Mouse (Mus musculus) urinary bladder, postnatal 25 days (tissue): ENCODE data around the gene Wapl.

ENCODE experiments used
- DNase-seq: peaks from one replicate; pipeline ENCODE4 v3.0.0; 2022; ENCODE audit warnings: low spot score

The Wapl gene

DNA sequence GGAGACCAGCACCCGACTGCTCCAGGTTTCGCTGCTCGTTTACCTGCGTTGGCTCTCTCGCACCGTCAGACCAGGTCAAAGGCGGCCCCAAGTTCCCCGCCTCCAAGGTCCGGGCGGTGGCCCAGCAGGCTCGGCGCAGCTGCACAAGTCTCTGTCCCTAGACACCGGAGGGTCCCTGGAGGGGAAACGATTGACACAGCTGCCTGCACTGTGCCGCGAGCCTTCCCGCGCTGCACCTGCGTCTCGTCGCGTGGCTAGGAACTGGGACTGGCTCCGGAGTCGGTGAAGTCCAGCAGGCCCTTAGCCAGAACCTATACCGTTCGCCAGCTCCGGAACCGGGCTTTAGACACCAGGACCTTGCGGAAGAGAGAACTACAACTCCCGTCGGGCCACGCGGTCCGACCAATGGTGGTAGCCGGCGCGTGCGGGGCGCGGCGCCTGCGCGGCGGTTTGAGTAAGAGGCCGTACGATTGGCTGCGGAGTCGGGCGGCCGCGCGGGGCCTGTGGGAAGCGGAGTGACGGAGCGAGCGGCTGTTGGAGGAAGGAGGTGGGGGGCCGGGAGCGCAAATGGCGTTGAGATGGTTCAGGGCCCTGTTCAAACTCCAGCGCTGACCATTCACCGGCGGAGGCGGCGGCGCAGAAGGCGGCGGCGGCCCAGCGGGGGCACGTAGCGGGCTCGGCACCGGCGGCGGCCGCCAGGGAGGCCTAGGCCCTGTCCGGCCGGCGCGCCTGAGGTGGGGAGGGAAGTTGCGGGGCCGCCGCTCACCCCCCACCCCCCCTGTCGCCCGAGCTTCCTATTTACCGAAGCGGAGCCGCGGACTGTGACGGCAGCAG is at the start of gene Wapl:
TSS of gene Wapl (plus strand) at position 534 of the 834 bp plus-strand sequence.
- DNase-seq: peak; percentile 95

DNA sequence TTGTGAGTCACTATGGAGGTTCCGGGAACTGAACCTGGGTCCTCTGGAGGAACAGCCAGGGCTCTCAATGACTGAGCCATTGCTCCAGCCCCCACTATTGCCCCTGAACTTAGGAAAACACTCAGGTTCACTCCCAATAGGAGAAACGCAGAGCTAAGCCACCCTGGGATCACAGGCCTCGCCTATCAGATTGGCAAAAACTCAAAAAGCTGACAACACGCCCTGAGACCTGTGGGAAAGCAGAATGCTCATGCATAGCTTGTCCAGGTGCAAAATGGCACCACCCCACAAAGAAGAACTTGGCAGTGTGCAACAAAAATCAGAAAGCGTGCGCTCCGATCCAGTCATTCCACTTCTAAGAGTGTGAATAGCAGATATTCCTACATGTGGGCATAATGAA is 46.9 kb upstream of the Wapl start:
- no peak for DNase-seq

DNA sequence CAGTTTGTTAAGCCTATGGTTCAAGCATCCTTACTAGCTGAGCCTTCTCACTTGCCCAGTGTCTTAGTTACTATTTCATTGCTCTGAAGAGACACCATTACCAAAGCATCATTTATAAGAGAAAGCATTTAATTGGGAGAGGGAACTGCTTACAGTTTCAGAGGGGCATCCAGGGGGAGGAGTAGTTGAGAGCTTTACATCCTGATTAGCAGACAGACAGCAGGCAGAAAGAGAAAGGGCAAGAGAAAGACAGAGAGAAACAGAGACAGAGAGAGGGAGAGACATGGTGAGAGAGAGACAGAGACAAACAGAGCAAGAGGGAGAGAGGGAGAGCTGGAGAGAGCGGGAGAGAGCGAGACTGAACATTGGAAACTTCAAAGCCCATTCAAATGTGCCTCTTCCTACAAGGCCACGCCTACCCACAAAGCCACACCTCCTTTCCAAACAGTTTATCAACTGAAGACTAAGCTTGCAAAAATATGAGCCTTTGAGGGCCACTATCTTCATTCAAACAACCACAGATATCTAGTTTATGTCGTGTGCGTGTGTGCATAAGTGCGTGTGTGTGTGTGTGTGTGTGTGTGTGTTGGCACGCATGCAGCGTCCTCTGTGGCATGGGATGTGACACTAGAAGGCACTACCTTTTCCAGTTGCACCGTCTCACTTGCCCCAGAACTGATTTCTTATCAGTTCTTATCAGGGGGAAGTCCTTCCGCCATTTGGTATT is 40.8 kb upstream of the Wapl start:
- no peak for DNase-seq

DNA sequence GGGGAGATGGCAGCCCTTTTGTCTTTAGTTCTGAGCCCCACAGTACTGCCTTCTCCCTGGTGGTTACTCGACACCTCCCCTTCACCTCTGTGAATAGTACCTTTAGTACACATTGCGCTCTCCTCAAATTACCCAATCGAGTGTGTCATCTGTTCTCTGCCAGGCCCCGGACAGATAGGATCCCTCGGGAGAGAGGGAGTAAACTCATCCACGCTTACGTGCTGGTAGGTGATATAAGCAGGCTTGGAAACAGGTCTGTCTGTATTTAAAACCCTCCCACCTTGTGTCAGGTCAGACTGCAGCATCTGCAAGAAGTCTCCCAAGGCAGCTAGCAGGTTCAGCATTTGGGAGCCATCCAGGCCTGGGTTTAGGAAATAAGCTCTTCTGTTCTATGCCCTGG is 38.5 kb upstream of the Wapl start:
- DNase-seq: no peak

DNA sequence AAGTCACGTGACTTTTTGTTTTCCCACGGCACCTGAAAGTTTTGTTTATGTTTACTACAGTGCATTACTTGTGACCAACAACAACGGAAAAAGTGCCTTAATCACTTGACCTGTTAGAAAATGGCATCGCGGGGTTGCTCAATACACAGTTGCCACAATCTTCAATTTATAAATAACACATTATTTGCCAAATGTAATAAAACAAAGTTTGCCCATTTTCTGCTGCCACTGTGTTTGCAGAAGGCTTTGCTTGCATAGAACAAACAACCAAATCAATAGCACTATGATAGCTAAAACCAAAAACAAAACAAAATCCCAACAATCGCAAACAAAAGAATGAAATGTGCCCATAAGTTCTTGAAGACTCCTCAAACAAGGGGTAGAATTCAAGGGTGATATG is 38.0 kb upstream of the Wapl start:
- DNase-seq: no peak

DNA sequence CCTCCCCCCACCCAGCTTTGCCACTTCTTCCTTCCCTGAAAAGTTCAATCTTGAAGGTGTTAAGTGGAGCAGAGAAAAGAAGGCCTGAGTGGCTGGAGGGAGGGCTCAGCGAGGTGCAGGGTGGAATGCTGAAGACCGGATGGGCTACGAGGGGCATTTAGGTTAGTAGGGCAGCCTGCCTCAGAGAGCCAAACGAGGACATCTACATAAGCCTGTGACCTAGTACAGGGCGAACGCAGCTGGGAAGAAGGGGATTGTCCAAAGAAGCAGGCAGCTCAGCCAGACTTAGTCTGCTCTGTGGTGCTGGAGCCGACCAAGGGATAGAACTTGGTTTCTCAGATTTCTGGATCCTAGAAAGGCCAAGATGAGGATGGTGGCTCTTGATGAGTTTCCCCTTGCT is 29.6 kb upstream of the Wapl start:
- DNase-seq: no peak

DNA sequence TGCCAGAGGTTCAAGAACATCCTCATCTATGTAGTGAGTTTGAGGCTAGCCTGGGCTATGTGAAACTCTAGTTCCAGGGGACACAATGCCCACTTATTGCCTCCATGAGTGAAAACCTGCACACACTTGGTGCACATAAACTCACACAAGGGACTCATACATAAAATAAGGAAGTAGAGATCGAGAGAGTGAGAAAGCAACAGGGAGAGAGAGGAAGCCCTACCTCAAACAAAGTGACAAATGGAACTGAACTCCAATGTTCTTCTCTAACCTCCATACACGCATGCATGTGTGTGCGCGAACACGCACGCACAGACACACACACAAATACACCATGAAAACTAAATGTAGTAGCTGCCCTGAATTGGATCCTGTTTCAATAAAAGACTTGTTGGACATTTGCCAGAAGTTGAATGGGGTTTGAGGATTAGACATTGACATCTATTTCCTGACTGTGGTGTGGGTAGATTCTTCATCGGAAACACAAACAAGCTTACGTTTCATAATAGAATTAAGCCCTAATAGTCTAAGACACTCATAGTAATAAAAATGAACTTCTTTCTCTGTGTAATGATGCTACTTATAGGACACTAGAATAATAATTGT is 25.8 kb upstream of the Wapl start:
- DNase-seq: no peak

DNA sequence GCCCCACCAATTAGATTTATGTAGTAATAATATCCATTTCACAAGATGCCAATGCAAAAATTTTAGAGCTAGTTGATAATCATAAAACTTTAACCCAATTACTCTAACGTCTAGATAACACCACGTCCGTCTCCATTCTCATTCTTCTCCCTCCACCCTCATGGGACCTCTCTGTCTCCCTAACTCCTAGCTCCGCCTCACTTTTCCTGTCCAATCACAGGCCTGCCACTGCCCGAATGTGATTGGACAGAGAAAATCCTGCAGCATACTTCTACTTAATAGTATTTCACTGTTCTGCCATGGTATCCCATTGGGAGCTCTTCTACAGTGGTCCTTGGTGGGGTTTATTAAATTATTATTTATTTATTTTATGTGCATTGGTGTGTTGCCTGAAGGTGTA is 16.6 kb upstream of the Wapl start:
- no peak for DNase-seq

DNA sequence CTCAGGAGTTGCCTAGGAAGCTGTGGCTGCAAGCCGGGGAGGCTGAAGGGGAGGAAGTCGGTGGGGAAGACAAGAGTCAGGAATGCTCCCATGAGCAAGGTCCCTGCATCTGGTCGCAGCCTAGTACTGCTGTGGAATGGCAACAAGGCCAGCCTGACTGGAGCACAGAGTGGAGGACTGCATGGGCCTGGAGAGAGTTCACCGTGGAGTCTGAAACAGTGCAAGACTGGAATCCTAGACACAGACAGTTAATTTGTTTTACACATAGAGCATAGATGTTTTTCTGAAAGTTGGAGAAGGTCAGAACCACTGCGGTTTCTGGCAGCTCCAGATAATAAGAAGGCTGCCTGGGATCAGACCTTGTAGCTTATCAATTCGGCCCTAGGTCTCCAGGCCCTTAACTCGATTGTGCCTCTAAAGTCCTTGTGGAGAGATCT is 13.4 kb upstream of the Wapl start:
- no peak for DNase-seq

DNA sequence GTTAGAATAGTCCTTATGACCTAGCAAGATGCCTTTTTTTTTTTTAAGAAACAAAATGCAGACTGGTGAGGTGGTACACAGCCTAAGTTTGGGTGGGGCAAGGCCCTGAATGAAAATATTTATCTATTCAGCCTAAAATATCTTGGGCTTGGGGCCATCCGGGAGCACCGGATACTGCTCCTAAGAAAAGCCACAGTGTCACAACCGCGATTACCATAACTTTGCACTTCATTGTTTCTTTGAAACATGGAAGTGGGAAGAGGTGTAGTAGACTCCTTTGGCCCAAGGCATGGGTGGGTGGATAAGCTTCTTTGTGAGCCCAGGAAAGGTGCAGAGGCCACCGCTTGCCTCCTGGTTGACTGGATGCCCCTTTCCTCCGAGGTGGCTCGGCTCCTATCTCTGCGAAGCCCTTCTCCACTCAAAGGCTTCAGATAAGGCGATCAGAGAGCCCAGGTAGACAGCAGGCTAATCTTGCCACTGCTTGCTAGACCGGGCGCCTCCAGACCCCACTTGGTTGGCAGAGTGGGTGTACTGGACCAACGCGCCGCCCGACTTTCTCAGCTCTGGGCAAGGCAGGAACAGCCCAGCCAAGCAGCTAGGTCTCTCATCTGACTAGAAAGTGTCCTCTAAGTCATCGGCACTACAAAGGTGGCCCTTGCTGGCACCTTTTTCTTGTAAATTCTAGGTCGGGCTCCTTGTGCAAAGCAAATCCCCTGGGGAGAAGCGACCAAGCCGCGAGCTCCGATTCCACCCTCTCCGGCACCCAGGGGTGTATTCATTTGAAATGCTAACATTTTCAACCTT is 12.7 kb upstream of the Wapl start:
- DNase-seq: no peak

DNA sequence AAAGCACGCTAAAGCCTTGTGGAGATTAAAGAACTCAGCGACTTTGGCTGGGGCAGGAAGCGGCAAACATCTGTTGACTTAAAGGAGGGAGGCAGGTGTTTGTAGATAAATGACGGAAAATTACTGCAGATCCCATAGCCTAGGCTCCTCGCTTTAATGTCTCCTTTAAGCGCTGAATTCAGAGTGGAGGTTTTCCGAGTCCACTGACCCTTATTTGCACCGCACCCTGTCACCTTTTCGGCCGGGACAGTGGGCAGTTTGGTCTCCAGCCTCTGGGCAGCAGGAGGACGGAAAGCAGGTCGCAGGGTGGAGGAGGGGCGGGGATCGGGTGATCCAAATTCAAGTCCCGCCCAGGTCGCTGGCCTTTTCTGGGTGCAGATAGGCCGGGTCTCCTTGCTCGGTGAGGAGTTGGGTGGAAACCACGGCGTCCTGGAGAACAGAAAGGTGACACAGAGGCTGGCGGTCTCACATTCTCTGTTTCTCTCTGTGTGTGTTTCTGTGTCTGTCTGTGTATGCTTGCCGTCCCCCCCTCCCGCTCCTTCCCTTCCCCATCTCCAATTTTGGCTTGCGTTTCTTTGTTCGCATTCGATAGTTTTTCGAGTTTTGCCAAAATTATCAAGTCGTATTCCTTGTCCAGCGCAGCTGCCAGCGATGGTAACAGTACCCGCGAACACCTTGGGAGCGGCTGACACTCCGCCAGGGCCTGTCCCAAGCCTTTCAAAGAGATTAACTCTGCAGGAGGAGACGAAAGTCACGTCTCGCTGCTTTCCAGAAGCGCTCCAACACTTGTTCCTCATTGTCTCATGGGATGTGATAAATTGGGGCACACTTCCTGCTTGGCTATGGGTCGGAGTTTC is 11.9 kb upstream of the Wapl start:
- no peak for DNase-seq

DNA sequence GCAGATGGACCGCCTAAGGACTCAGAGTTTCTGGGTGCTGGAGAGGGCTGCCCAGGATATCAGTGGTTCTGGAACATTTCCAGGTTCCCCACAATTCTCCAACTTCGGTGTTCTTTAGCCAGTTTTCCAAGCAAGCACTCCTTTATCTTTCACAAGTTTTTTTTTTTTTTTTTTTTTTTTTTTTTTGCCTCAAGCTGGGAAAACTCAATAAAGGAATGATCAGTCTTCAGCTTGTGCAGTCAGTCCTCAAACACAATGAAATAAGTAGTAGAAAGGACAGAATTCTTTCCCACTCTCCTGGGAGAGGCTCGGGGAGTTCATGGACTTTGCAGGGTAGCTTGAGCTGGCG is 11.3 kb upstream of the Wapl start:
- DNase-seq: no peak

DNA sequence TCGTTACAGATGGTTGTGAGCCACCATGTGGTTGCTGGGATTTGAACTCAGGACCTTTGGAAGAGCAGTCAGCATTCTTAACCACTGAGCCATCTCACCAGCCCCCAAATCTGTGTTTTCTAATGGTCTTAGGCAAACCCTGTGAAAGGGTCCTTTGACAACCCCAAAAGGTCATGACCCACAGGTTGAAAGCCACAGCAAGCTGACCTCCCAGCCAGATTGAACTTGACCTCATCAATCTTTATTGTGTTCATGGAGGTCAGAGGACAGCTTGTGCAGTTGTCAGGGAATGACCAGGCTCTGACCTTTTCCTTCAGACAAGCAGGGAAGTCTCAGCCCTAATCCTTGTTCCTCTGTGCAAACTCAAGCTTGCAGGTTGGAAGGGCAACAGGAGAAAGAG is 10.3 kb upstream of the Wapl start:
- no peak for DNase-seq

DNA sequence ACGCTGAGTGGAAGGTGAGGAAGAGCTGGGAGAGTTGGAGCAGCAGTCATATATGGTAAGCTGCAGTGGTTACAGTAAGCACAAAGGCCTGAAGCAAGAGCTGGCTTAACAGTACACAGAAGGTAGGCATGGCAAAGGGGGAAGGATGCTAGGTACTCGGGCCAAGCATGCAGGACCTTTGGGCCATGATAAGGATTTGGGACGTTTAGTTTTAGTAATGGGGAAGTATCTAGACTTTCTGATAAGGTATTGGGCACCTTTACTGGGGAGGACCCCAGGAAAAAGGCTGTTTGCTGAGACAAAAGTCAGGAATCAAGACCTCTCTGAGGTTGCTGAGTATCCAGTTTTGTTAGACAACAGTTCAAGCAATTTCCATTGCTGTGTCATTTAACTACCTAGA is 4.6 kb upstream of the Wapl start:
- no peak for DNase-seq

DNA sequence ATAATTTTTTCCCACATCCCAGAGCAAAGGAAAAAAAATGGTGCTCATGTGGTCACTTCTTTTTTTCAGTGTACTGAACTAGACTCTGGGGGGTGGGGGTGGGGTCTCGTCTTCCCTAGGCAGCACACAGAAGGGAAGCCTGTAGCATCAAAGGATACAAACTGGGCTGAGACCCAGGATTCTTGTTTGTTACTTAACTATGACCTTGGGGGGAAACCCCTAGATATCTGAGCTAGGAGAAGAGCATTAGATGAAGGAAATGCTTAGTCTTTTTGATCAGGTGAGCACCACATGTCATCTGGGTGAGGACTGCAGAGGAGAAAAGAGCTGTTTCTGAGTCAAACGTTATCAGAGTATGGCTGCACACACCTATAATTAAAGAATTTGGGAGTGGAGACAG is 3.5 kb upstream of the Wapl start:
- DNase-seq: no peak

DNA sequence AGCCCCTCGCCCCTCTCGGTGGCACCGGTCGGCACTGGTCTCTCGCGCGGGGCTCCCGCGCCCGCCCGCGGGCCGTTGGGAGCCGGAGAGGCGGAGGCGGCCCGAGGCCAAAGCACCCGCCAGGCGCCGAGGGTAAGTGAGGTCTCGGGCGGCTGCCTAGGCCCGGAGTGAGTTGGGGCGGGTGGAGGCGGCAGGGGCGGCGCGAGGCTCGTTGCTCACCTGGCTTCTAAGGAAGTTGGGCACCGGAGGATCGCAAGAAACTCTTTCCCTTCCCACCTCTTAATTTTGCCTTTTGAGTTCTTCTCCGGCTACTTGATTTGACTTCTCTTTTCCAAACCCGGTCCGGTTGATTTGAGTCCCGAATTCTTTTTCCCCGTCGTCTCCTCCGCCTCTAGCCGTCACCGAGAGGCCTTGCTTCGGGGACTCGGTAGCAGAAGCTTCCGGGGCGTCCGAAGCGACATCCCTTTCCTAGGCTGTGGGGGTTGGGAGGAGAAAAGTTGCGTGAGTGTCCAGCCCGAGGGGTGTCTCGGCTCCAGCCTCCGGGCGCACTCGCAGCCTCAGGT is 582 bp downstream of the Wapl start:
- peak; percentile 46 for DNase-seq

DNA sequence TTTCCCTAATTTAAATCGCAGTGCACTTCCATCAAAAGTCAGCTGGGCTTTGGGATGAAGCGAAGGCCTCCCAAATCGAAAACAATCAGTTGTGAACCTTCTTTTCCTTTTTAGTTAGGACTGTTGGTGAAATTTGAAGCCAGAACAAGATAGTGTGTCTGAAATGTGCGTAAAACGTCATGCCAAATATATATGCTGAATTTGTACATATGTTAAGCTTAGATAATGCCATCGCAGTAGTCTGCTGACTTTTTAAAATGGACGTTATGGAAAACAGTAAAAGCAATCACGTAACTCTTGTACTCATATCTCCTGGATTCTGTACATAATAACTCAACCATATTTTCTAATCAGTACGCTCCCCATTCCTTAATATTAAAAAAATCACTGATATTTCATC is 1.2 kb downstream of the Wapl start:
- DNase-seq: no peak

DNA sequence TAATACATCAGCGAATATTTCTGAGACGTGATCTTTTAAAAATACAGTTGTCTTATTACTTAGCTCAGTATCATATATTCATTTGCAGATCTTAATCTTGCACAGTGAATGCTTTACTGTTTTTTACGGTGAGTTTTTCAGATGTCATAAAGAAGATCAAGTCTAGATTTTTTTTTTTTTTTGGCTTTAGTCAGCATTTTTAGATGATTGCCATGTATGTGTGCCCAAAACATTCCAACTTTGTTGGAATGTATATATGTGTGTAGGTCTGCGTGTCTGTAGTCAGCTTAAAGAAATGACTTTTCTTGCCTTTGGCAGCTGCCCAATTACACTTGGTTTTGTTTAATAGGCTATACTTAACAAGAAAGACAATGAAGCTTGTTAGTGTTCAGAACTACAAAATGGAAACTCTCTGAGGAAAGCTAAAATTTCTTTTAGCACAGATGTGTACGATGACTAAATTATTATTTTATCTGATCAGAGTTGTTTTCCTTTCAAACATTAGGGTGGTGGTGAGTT is 1.7 kb downstream of the Wapl start:
- DNase-seq: no peak

DNA sequence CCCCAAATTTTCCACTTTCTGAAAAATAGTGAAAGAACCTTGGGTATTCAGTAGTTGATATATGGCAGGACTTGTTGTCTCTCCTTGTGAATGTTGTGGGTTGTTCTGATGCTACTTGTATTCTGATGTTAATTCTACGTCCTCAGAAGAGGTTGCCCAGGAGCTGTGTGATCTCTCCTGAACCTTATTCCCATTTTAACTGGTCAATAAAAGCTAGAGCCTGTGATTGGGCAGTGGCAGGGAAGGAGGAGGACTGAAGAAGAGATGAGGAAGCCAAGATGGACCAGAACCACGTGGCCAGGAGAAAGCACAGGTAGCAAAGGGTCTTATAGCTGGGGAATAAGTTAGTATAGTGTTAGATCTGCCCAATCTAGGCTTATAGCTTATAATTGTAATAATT is 7.1 kb downstream of the Wapl start:
- DNase-seq: no peak

DNA sequence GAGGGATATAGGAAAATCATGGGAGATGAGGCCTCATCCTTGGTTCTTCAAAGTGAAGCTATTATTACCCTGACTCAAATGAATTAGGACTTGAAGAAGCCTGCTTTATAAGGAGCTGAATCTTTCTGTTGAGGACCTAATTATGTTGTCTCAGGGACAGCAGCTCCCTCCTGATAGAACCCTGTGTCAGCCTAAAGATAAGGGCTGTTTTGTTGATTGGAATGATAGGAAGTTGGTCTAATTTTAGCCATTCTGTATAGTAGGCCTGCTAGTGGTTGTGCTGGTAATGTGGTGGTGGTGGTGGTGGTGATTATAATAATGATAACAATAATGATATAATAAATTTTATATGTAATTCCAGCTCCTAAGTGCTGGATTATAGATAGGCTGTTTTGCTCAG is 11.3 kb downstream of the Wapl start:
- DNase-seq: no peak

DNA sequence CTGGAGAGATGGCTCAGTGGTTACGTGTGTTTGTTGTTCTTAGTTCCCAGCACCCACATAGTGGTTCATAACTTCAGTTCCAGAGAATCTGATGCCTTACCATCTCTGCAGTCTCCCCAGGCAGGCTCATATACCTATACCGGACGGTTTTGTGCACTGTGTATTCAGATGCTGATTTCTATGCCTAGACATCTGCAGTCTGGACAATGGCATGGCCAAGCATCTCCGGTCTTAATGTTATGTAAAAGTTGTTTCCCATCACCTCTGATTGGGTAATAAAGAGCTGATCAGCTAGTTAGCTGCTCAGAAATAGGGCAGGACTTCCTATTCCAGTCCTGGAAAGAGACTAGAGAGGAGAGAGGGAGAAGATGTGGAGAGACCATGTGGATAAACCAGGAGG is 20.2 kb downstream of the Wapl start:
- no peak for DNase-seq
